Mouse (Mus musculus): ENCODE data around the gene Tmem156. TPM values are rescaled to one million over a fixed set of nuclear protein-coding genes. Genes with fewer than 3 reads are reported as not detected.

The Tmem156 gene
- 0.09 and 0.21 TPM in 2 replicates for polyA plus RNA-seq (2012; rRNA removed)

GRCm38 (mm10) chr5:65091921-65092320, at the start of gene Tmem156:
Tmem156 (minus strand) TSS chr5:65092132.

GRCm38 (mm10) chr5:65106876-65107772, 15.2 kb upstream of the Tmem156 start, which contains the start of gene Klhl5:
Klhl5 (plus strand) TSS chr5:65107539.

Other genes with a start within 250 kb of the Tmem156 start
- gene Tlr1, start 158.6 kb downstream of the Tmem156 start, polyA plus RNA-seq (2012; rRNA removed), result 0.74 and 1.1 TPM in 2 replicates
- gene Tlr6, start 132.0 kb downstream of the Tmem156 start, polyA plus RNA-seq (2012; rRNA removed), result 0.32 and 0.80 TPM in 2 replicates
- 12.9 and 29.5 TPM in 2 replicates for gene Fam114a1, start 122.1 kb downstream of the Tmem156 start, polyA plus RNA-seq (2012; rRNA removed)
- gene Klhl5, start 15.4 kb upstream of the Tmem156 start, polyA plus RNA-seq (2012; rRNA removed), result 46.5 and 53.4 TPM in 2 replicates
- gene Wdr19, start 107.6 kb upstream of the Tmem156 start, polyA plus RNA-seq (2012; rRNA removed), result 13.1 and 13.7 TPM in 2 replicates
- 23.6 and 26.8 TPM in 2 replicates for gene Rfc1, start 243.5 kb upstream of the Tmem156 start, polyA plus RNA-seq (2012; rRNA removed)